18 mouse cellular contexts compared by ENCODE assay signal in the genomic region with DNA sequence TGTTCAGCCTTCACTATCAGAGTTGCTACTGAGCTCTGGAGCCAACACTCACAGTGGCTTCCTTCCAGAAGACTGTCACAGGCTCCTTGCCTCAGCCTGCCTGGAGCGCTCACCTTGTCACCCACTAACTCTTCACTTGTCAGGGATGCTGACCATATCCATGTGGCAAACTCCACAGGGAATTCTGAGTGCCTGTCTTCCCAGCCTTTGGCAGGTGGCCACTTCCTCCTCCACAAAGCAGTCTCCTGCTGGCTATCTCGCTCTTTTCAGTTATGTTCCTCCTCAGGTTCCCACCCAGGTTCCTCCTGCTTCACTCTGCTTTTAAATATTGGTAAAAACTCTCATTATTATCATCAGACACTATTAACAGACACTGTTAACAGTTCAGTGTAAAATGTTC.
"Had no signal": no experiment of that assay in that cellular context is flagged by ENCODE, and none has a peak within 500 bp of the region (broad histone marks: within the 10 kb centered on the region; RNA-seq: fewer than 3 reads in every experiment).

No protein-coding gene starts in this region.

- H3K9me3 ChIP-seq: intestine, embryonic 15.5 days; limb, embryonic 12.5 days; liver, embryonic 13.5 days; midbrain, embryonic 12.5 days; neural tube, embryonic 13.5 days had no signal

- H3K9ac ChIP-seq: intestine, embryonic 15.5 days; limb, embryonic 12.5 days; liver, embryonic 13.5 days; liver, postnatal 0 days; midbrain, embryonic 12.5 days; neural tube, embryonic 13.5 days had no signal

- H3K4me1 ChIP-seq: intestine, embryonic 15.5 days; liver, embryonic 13.5 days; midbrain, embryonic 12.5 days; neural tube, embryonic 13.5 days had no signal

- H3K27ac ChIP-seq: intestine, embryonic 15.5 days; layer of hippocampus, adult 2 months; limb, embryonic 12.5 days; liver, embryonic 13.5 days; macrophage; midbrain, embryonic 12.5 days; neural tube, embryonic 13.5 days had no signal

- H3K36me3 ChIP-seq: intestine, embryonic 15.5 days; limb, embryonic 12.5 days; liver, embryonic 13.5 days; midbrain, embryonic 12.5 days; neural tube, embryonic 13.5 days had no signal

- H3K4me3 ChIP-seq: intestine, embryonic 15.5 days; layer of hippocampus, adult 2 months; limb, embryonic 12.5 days; liver, embryonic 13.5 days; midbrain, embryonic 12.5 days; neural tube, embryonic 13.5 days had no signal

- H3K4me2 ChIP-seq: intestine, embryonic 15.5 days; limb, embryonic 12.5 days; liver, embryonic 13.5 days; midbrain, embryonic 12.5 days; neural tube, embryonic 13.5 days had no signal

- DNase-seq: kidney, adult 18-20 months; kidney, postnatal 10 days; kidney, postnatal 4 days; liver; liver, embryonic 13.5 days; liver, postnatal 0 days; retina, postnatal 1 day; right cerebral cortex, postnatal 4 days; spleen, adult 18-20 months; thymus, postnatal 36 days had no signal

- ATAC-seq: intestine, embryonic 15.5 days; liver, postnatal 0 days; lung, postnatal 0 days; midbrain, embryonic 16.5 days had no signal

- H3K27me3 ChIP-seq: intestine, embryonic 15.5 days; limb, embryonic 12.5 days; liver, embryonic 13.5 days; neural tube, embryonic 13.5 days had no signal
